Mouse (Mus musculus) intestine, postnatal 0 days (tissue): ENCODE results near the gene Lhpp. TPM values are rescaled to one million over a fixed set of nuclear protein-coding genes. Genes with fewer than 3 reads are reported as not detected.
"Not testable (repeated sequence)": the region's sequence is repeated elsewhere in the genome, so short reads cannot be mapped to it uniquely, and the experiment has no call there.

Source experiments
- ATAC-seq: fragments of 200-750 bp; cut with Nextera tagmentation; 2 replicates; pipeline ENCODE4 v1.8.0; 2017; ENCODE audit warnings: mild to moderate bottlenecking, moderate TSS enrichment, moderate library complexity
- H3K27ac ChIP-seq: fragments of 300-500 bp; sonication (generic); 2 replicates; pipeline ENCODE4 v1.5.1; 2014; ENCODE audit warnings: mild to moderate bottlenecking, low read depth, low read length, moderate library complexity
- H3K27me3 ChIP-seq: fragments of 300-500 bp; sonication (generic); replicated peaks from 2 replicates; pipeline ENCODE4 v1.6.1; 2014; ENCODE audit warnings: low read length, mixed read lengths; ENCODE audit not compliant: control insufficient read depth, insufficient read depth
- H3K36me3 ChIP-seq: fragments of 300-500 bp; sonication (generic); 2 replicates; pipeline ENCODE4 v1.6.1; 2014; ENCODE audit warnings: mild to moderate bottlenecking, moderate library complexity; ENCODE audit not compliant: control insufficient read depth, insufficient read depth
- H3K4me1 ChIP-seq: fragments of 300-500 bp; sonication (generic); replicated peaks from 2 replicates; pipeline ENCODE4 v1.6.1; 2014; ENCODE audit warnings: antibody characterized with exemption, low read length, mixed read lengths; ENCODE audit not compliant: control insufficient read depth, insufficient read depth
- H3K4me2 ChIP-seq: fragments of 300-500 bp; sonication (generic); replicated peaks from 2 replicates; pipeline ENCODE4 v1.6.1; 2014; ENCODE audit warnings: low read depth, mild to moderate bottlenecking, moderate library complexity
- H3K4me3 ChIP-seq: fragments of 300-500 bp; sonication (generic); 2 replicates; pipeline ENCODE4 v1.5.1; 2014; ENCODE audit warnings: low read depth, low read length
- H3K9ac ChIP-seq: fragments of 300-500 bp; sonication (generic); 2 replicates; pipeline ENCODE4 v1.6.1; 2014; ENCODE audit warnings: mild to moderate bottlenecking, low read depth, low read length
- H3K9me3 ChIP-seq: fragments of 300-500 bp; sonication (generic); 2 replicates; pipeline ENCODE4 v1.6.1; 2016; ENCODE audit warnings: mixed run types; ENCODE audit not compliant: control insufficient read depth
- CTCF ChIP-seq: sonication (generic); IDR thresholded peaks from 2 replicates; pipeline ENCODE4 v1.5.1; 2016; ENCODE audit warnings: low read depth, mild to moderate bottlenecking, control low read depth, antibody characterized with exemption, moderate library complexity
- WGBS: fragments of 180-500 bp; shearing (Covaris S2); extraction: QIAGEN DNeasy Blood & Tissue Kit; methylation state at CpG from one replicate; pipeline ENCODE4 v1.1.7; 2014; 5-methylcytosine and 5-hydroxymethylcytosine counted together
- polyA plus RNA-seq: library from polyadenylated mRNA; unstranded; fragments of >200 nt; fragmentation: Nextera tagmentation; extraction: Ambion mirVana; gene quantifications from 2 replicates; pipeline ENCODE4 v1.2.1, GENCODE M21; 2015

The Lhpp gene
- polyA plus RNA-seq, 1 experiment from 2014 or later = 52.0 TPM

DNA sequence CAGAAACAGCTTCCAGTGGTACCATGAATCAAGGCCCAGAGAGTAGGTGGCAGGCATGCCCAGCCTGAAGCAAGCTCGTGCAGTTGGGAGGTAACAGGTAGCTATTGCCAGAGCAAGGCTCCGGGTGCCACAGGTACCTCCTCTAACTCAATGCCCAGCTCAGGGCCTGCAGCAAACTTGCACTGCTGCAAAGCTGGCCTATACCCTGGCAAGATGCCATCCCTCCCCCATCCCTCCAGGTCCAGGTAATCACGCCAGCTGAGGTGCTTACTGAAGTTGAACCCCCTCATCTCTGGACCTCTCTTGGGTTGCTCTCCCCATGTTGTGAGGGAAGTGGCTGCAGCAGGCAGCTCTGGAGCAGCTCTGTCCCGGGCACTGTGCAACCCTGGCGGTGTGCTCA lies 48.2 kb downstream of the Lhpp start:
- Histone ChIP-seq H3K27me3 (no peaks in the 10 kb centered on the region), H3K4me3 (no peak overlapping the region), H3K36me3 (no peaks in the 10 kb centered on the region; the same call in 1 of the 2 replicates), H3K4me2 (no peak overlapping the region), H3K27ac (peak overlapping the region; percentile 28), H3K9me3 (no peaks in the 10 kb centered on the region), H3K9ac (no peak overlapping the region), H3K4me1 (peaks cover 18% of the 10 kb centered on the region; the same call in 1 of the 2 replicates)
- no peak for ATAC-seq
- no peak for TF ChIP-seq CTCF
- WGBS = 69% methylated on average over 5 of the region's 5 CpGs

DNA sequence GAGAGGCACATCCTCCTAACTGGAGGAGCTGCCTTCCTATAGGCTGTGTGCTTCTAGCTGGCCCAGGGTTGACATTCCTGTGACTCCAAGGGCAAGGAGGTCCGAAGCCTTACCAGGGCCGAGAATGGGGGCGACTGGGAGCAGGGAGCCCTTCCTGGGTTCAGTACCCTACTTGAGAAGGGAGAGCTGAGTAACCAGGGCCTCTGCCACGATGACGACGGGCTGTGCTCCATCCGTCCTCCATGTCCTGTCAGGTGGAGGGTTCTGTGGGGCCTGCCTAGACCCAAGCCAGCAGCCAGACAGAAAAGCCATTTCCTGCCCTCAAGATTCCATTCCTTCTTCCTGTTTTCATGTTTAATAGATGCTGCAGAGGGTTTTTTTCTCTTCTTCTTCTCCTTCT lies 49.2 kb downstream of the Lhpp start:
- no peak overlapping the region for H3K9ac ChIP-seq
- H3K9me3 ChIP-seq = no peaks in the 10 kb centered on the region
- H3K4me2 ChIP-seq = no peak overlapping the region
- no peaks in the 10 kb centered on the region for H3K27me3 ChIP-seq
- no peak for TF ChIP-seq CTCF
- ATAC-seq = no peak
- H3K36me3 ChIP-seq = no peaks in the 10 kb centered on the region; the same call in 1 of the 2 replicates
- H3K4me3 ChIP-seq = no peak overlapping the region
- no peak overlapping the region for H3K27ac ChIP-seq
- 56% methylated on average over 7 of the region's 7 CpGs for WGBS
- H3K4me1 ChIP-seq = peaks cover 18% of the 10 kb centered on the region; the same call in 1 of the 2 replicates

DNA sequence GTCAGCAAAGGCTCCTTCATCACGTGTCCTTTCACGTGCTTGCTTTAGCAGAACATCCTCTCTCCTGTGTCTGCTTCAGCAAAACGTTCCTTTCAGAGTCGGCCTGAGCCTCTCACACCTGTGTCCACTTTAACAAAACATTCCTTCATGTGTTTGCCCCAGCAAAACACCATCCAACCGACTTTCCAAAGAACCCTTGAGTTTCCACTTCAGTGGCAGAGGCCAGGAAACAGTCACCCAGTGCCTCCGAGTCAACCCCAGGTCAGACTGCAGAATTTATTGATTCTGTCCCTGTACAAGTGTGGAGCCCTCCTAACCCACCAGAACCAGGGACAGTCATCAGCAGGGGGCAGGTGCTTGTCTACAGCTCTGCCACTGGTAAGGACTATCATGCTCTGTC lies 52.4 kb downstream of the Lhpp start:
- H3K9me3 ChIP-seq, H3K36me3 ChIP-seq, H3K4me1 ChIP-seq, H3K4me3 ChIP-seq, ATAC-seq, H3K27me3 ChIP-seq, H3K4me2 ChIP-seq, H3K27ac ChIP-seq, H3K9ac ChIP-seq: not testable (repeated sequence)
- 64% methylated on average over 6 of the region's 6 CpGs for WGBS

DNA sequence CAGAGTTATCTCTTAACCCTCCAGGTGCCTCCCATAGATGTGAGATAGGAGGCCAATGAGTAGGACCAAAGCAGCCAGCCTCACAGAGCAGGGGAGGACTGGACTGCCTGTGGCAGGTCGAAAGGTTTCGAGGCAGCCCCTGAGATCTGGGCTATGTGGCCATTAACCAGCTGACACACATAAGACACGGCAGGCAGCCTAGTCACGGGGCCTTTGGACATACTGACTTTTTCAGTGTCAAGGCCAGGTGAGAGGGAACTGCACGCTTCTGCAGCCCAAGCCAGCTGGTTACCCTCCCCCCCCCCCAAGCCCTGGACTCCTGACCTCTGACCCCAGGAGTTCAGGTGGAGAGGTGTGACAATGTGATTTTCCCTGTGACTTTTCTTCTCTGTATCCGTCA lies 54.4 kb downstream of the Lhpp start:
- no peak overlapping the region for H3K9ac ChIP-seq
- ATAC-seq = peak; percentile 34
- TF ChIP-seq CTCF = no peak

DNA sequence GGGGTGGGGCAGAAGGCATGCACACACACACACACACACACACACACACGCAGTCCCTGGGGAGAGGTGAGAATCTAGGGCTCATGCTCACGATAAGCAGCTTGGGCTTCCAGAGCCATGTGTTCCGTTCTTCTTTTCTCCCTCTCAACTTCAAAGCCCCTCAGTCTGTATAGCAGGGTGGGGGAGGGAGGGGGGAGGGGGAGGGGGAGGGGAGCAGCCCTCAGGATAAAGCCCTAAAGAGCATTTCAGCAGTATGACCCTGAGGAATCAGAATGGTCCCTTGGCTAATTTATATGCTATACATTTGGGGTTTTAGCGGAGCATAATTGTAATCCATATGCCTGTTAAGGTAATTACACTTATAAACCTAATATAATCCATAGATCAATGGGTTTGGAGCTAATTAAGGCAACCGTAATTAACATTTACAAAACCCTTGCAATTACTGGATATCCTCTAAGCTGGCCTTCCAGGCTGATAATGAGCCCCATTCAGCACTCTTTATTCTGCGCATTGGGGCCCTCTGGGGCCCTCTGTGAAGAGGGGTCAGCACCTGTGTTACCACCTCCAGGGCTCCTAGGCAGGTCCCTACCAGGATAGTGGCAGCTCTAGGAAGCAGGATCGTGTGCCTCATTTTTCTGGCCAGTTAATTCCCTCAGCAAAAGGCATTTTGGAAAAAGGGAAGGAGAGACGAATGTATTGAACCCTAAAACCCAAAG lies 55.4 kb downstream of the Lhpp start:
- Histone ChIP-seq H3K36me3 (no peaks in the 10 kb centered on the region), H3K9ac (no peak overlapping the region), H3K4me3 (no peak overlapping the region), H3K27me3 (no peaks in the 10 kb centered on the region), H3K27ac (no peak overlapping the region), H3K9me3 (no peaks in the 10 kb centered on the region), H3K4me2 (no peak overlapping the region), H3K4me1 (no peaks in the 10 kb centered on the region)
- WGBS = 83% methylated on average over 8 of the region's 8 CpGs
- ATAC-seq = no peak
- no peak for TF ChIP-seq CTCF

More for the DNA sequence above, 54.4 kb downstream of the Lhpp start:
- no peak overlapping the region for H3K4me2 ChIP-seq
- WGBS = 76% methylated on average over 6 of the region's 6 CpGs
- no peaks in the 10 kb centered on the region for H3K36me3 ChIP-seq
- H3K27me3 ChIP-seq = no peaks in the 10 kb centered on the region
- H3K9me3 ChIP-seq = no peaks in the 10 kb centered on the region
- H3K27ac ChIP-seq = no peak overlapping the region
- no peak overlapping the region for H3K4me3 ChIP-seq
- peaks cover 5% of the 10 kb centered on the region; the same call in 1 of the 2 replicates for H3K4me1 ChIP-seq

DNA sequence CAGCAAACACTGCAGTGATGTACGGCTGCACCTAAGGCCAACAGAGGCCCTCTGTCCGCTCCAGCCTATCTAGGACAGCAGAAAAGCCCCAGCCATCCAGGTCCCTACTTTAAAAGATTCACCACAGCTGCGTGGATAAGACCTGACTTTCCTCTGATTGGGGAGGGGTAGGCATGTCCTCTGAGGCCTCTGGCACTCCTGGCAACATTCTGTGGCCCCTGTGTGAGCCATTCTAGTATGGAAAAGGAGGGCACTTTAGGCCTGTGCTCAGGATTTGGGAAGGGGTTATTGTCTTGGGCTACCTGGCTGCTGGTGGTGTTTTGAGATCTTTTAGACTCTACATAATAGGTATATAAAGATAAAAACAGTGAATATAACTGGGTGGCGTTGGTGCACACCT lies 56.1 kb downstream of the Lhpp start:
- Histone ChIP-seq H3K27me3 (no peaks in the 10 kb centered on the region), H3K9me3 (no peaks in the 10 kb centered on the region), H3K4me2 (no peak overlapping the region), H3K4me1 (0 out of 2 replicates have a peak, but pooled peaks cover 4% of the 10 kb centered on the region), H3K4me3 (no peak overlapping the region), H3K27ac (no peak overlapping the region), H3K36me3 (no peaks in the 10 kb centered on the region), H3K9ac (no peak overlapping the region)
- ATAC-seq = no peak
- 76% methylated on average over 4 of the region's 4 CpGs for WGBS
- TF ChIP-seq CTCF = no peak
